ENCODE assay signal across 8 mouse cellular contexts in genomic region chr11:101264954-101265471, GRCm38 (mm10). TPM values are rescaled to one million over a fixed set of nuclear protein-coding genes. Genes with fewer than 3 reads are reported as not detected.
A peak's percentile ranks its signal among the peaks of the same experiment; 100 is the strongest.
DNase-seq lines count a peak whose midpoint lies in the region; ATAC-seq and TF ChIP-seq lines count a peak whose summit lies in the region.

No protein-coding gene starts in this region.

- WGBS in heart, embryonic 13.5 days, result 7% methylated on average over 31 of the region's 31 CpGs
- 2% methylated on average over 31 of the region's 31 CpGs for WGBS in hindbrain, embryonic 14.5 days
- WGBS in midbrain, embryonic 15.5 days, result 2% methylated on average over 31 of the region's 31 CpGs
- 15% methylated on average over 31 of the region's 31 CpGs for WGBS in thymus, adult 2 months

- DNase-seq in heart, adult 8-10 months (ENCODE audit: low spot score), result no peak
- DNase-seq in hindbrain, embryonic 14.5 days (ENCODE audit: low spot score), result no peak
- no peak for DNase-seq in right cerebral cortex, adult 18-20 months
- no peak for DNase-seq in thymus, adult 2 months
- DNase-seq in adrenal gland, adult 18-20 months (ENCODE audit: low spot score in 2 of 2), result no peak

- TF ChIP-seq POLR2A in thymus, adult 2 months (IDR thresholded peaks at IDR 0.05; ENCODE audit: control insufficient read depth, extremely low read depth, insufficient read depth, low read length, poor library complexity), result no peak

- H3K27me3 ChIP-seq in heart, embryonic 13.5 days (replicated peaks), result peaks cover 62% of the 10 kb centered on the region
- H3K27me3 ChIP-seq in hindbrain, embryonic 14.5 days (ENCODE audit: control insufficient read depth, insufficient read depth, low read length), result peaks cover 49% of the 10 kb centered on the region
- peaks cover 51% of the 10 kb centered on the region for H3K27me3 ChIP-seq in midbrain, embryonic 15.5 days (replicated peaks)
- H3K27me3 ChIP-seq in thymus, adult 2 months (ENCODE audit: control insufficient read depth, insufficient read depth, low read length), result peaks cover 27% of the 10 kb centered on the region

- H3K36me3 ChIP-seq in heart, embryonic 13.5 days, result peaks cover 5% of the 10 kb centered on the region; the same call in 1 of the 2 replicates
- no peaks in the 10 kb centered on the region for H3K36me3 ChIP-seq in hindbrain, embryonic 14.5 days (replicated peaks; ENCODE audit: control insufficient read depth, insufficient read depth)
- H3K36me3 ChIP-seq in midbrain, embryonic 15.5 days (replicated peaks), result no peaks in the 10 kb centered on the region
- H3K36me3 ChIP-seq in thymus, adult 2 months (ENCODE audit: control insufficient read depth, insufficient read depth, low read length), result no peaks in the 10 kb centered on the region

- H3K27ac ChIP-seq in heart, embryonic 13.5 days (replicated peaks), result no peak overlapping the region
- H3K27ac ChIP-seq in hindbrain, embryonic 14.5 days, result no peak overlapping the region
- H3K27ac ChIP-seq in midbrain, embryonic 15.5 days, result no peak overlapping the region
- no peak overlapping the region for H3K27ac ChIP-seq in thymus, adult 2 months (ENCODE audit: control insufficient read depth, insufficient read depth, low read length)

- ATAC-seq in heart, embryonic 13.5 days (ENCODE audit: extremely low read depth, insufficient number of reproducible peaks, low FRiP score, low TSS enrichment), result no peak
- ATAC-seq in common myeloid progenitor, adult 5-6 weeks (replicated peaks; ENCODE audit: low read depth, poor library complexity, severe bottlenecking), result peak; percentile 34; the same call in 1 of the 2 replicates
- ATAC-seq in hindbrain, embryonic 14.5 days (ENCODE audit: low FRiP score), result no peak
- no peak for ATAC-seq in midbrain, embryonic 15.5 days (replicated peaks)

- peak overlapping the region; percentile 60 for H3K4me2 ChIP-seq in heart, embryonic 13.5 days
- peak overlapping the region; percentile 46 for H3K4me2 ChIP-seq in hindbrain, embryonic 14.5 days (replicated peaks)
- H3K4me2 ChIP-seq in midbrain, embryonic 15.5 days, result peak overlapping the region; percentile 47

- no peaks in the 10 kb centered on the region for H3K9me3 ChIP-seq in heart, embryonic 13.5 days
- H3K9me3 ChIP-seq in hindbrain, embryonic 14.5 days (ENCODE audit: control insufficient read depth, low read length), result no peaks in the 10 kb centered on the region
- H3K9me3 ChIP-seq in midbrain, embryonic 15.5 days, result no peaks in the 10 kb centered on the region

- H3K9ac ChIP-seq in heart, embryonic 13.5 days, result peak overlapping the region; percentile 34
- peak overlapping the region; percentile 44 for H3K9ac ChIP-seq in hindbrain, embryonic 14.5 days
- H3K9ac ChIP-seq in midbrain, embryonic 15.5 days, result peak overlapping the region; percentile 27; the same call in 1 of the 2 replicates

- H3K4me3 ChIP-seq in heart, embryonic 13.5 days, result peak overlapping the region; percentile 36
- H3K4me3 ChIP-seq in hindbrain, embryonic 14.5 days (replicated peaks; ENCODE audit: low read length), result peak overlapping the region; percentile 25
- H3K4me3 ChIP-seq in midbrain, embryonic 15.5 days, result peak overlapping the region; percentile 32
- H3K4me3 ChIP-seq in thymus, adult 2 months (ENCODE audit: control insufficient read depth, insufficient read depth, low read length), result no peak overlapping the region

- peaks cover 60% of the 10 kb centered on the region for H3K4me1 ChIP-seq in heart, embryonic 13.5 days
- peaks cover 27% of the 10 kb centered on the region; the same call in 1 of the 2 replicates for H3K4me1 ChIP-seq in hindbrain, embryonic 14.5 days (replicated peaks; ENCODE audit: control insufficient read depth, insufficient read depth, low read length)
- H3K4me1 ChIP-seq in midbrain, embryonic 15.5 days, result peaks cover 33% of the 10 kb centered on the region
- peaks cover 18% of the 10 kb centered on the region for H3K4me1 ChIP-seq in thymus, adult 2 months (replicated peaks; ENCODE audit: control insufficient read depth, insufficient read depth, low read length)

- no peak for TF ChIP-seq CTCF in thymus, adult 2 months (IDR thresholded peaks at IDR 0.05; ENCODE audit: borderline replicate concordance, control insufficient read depth, extremely low read depth, insufficient read depth, low read length, poor library complexity)

RNA-seq across cellular contexts. Expression of gene Wnk4, which starts 4.6 kb away (rescaled TPM):
- 7.6 and 8.0 TPM in 2 replicates for polyA plus RNA-seq in heart, embryonic 13.5 days (2015; fragmentation: Nextera tagmentation; extraction: Ambion mirVana)
- 10 to 100 TPM in 3 of 4 experiments, 1 to 10 TPM in 1; 7.6 to 16.6 (median 14.2) TPM for total RNA-seq in heart, adult 8-10 months (2022)
- total RNA-seq in common myeloid progenitor, adult 5-6 weeks (2017), result not detected in 2 replicates
- polyA plus RNA-seq in hindbrain, embryonic 14.5 days (2014; fragmentation: Nextera tagmentation; extraction: Ambion mirVana), result 5.3 and 6.0 TPM in 2 replicates
- 7.7 and 10.7 TPM in 2 replicates for polyA plus RNA-seq in midbrain, embryonic 15.5 days (2015; fragmentation: Nextera tagmentation; extraction: Ambion mirVana)
- 1.2 TPM in 2 replicates for polyA plus RNA-seq in thymus, adult 2 months (2012; rRNA removed)
- total RNA-seq in adrenal gland, adult 18-20 months (2021), result 1 to 10 TPM; 4.1 to 4.6 TPM

RNA-seq across cellular contexts. Expression of gene Vps25, which starts 11.5 kb away (rescaled TPM):
- 98.8 and 111 TPM in 2 replicates for polyA plus RNA-seq in heart, embryonic 13.5 days (2015; fragmentation: Nextera tagmentation; extraction: Ambion mirVana)
- total RNA-seq in heart, adult 8-10 months (2022), result 100 to 1,000 TPM in 3 of 4 experiments, 10 to 100 TPM in 1; 88.4 to 109 (median 104) TPM
- 51.5 and 61.9 TPM in 2 replicates for total RNA-seq in common myeloid progenitor, adult 5-6 weeks (2017)
- polyA plus RNA-seq in hindbrain, embryonic 14.5 days (2014; fragmentation: Nextera tagmentation; extraction: Ambion mirVana), result 122 and 133 TPM in 2 replicates
- polyA plus RNA-seq in midbrain, embryonic 15.5 days (2015; fragmentation: Nextera tagmentation; extraction: Ambion mirVana), result 123 and 124 TPM in 2 replicates
- polyA plus RNA-seq in thymus, adult 2 months (2012; rRNA removed), result 88.3 and 92.6 TPM in 2 replicates
- total RNA-seq in adrenal gland, adult 18-20 months (2021), result 100 to 1,000 TPM in 1 of 2 experiments, 10 to 100 TPM in 1; 89.3 to 113 TPM

RNA-seq across cellular contexts. Expression of gene Cntd1, which starts 13.8 kb away (rescaled TPM):
- 0.48 and 0.65 TPM in 2 replicates for polyA plus RNA-seq in heart, embryonic 13.5 days (2015; fragmentation: Nextera tagmentation; extraction: Ambion mirVana)
- total RNA-seq in heart, adult 8-10 months (2022), result under 1 TPM in 3 of 4 experiments, not detected in 1; 0.14 to 0.29 (median 0.22) TPM
- total RNA-seq in common myeloid progenitor, adult 5-6 weeks (2017), result 1.5 and 5.4 TPM in 2 replicates
- 0.42 and 0.91 TPM in 2 replicates for polyA plus RNA-seq in hindbrain, embryonic 14.5 days (2014; fragmentation: Nextera tagmentation; extraction: Ambion mirVana)
- polyA plus RNA-seq in midbrain, embryonic 15.5 days (2015; fragmentation: Nextera tagmentation; extraction: Ambion mirVana), result 0.93 and 1.3 TPM in 2 replicates
- polyA plus RNA-seq in thymus, adult 2 months (2012; rRNA removed), result 0.71 and 0.84 TPM in 2 replicates
- total RNA-seq in adrenal gland, adult 18-20 months (2021), result under 1 TPM; 0.33 to 0.99 TPM

RNA-seq across cellular contexts. Expression of gene Coa3, which starts 13.9 kb away (rescaled TPM):
- polyA plus RNA-seq in heart, embryonic 13.5 days (2015; fragmentation: Nextera tagmentation; extraction: Ambion mirVana), result 165 and 171 TPM in 2 replicates
- total RNA-seq in heart, adult 8-10 months (2022), result 100 to 1,000 TPM in 2 of 4 experiments, 10 to 100 TPM in 2; 93.0 to 105 (median 98.0) TPM
- total RNA-seq in common myeloid progenitor, adult 5-6 weeks (2017), result 34.3 and 43.1 TPM in 2 replicates
- polyA plus RNA-seq in hindbrain, embryonic 14.5 days (2014; fragmentation: Nextera tagmentation; extraction: Ambion mirVana), result 242 and 256 TPM in 2 replicates
- 202 and 204 TPM in 2 replicates for polyA plus RNA-seq in midbrain, embryonic 15.5 days (2015; fragmentation: Nextera tagmentation; extraction: Ambion mirVana)
- polyA plus RNA-seq in thymus, adult 2 months (2012; rRNA removed), result 245 and 273 TPM in 2 replicates
- total RNA-seq in adrenal gland, adult 18-20 months (2021), result 10 to 100 TPM; 79.9 to 86.3 TPM

RNA-seq across cellular contexts. Expression of gene Ramp2, which starts 19.2 kb away (rescaled TPM):
- 210 and 234 TPM in 2 replicates for polyA plus RNA-seq in heart, embryonic 13.5 days (2015; fragmentation: Nextera tagmentation; extraction: Ambion mirVana)
- 10 to 100 TPM; 60.8 to 93.6 (median 83.9) TPM for total RNA-seq in heart, adult 8-10 months (2022)
- total RNA-seq in common myeloid progenitor, adult 5-6 weeks (2017), result 0.58 TPM in 1 of 2 replicates, not detected in the other
- 102 and 117 TPM in 2 replicates for polyA plus RNA-seq in hindbrain, embryonic 14.5 days (2014; fragmentation: Nextera tagmentation; extraction: Ambion mirVana)
- polyA plus RNA-seq in midbrain, embryonic 15.5 days (2015; fragmentation: Nextera tagmentation; extraction: Ambion mirVana), result 86.5 and 103 TPM in 2 replicates
- 13.5 and 20.5 TPM in 2 replicates for polyA plus RNA-seq in thymus, adult 2 months (2012; rRNA removed)
- 10 to 100 TPM; 38.3 to 41.4 TPM for total RNA-seq in adrenal gland, adult 18-20 months (2021)
